Mouse (Mus musculus): ENCODE results near the gene Nova2.

DNA sequence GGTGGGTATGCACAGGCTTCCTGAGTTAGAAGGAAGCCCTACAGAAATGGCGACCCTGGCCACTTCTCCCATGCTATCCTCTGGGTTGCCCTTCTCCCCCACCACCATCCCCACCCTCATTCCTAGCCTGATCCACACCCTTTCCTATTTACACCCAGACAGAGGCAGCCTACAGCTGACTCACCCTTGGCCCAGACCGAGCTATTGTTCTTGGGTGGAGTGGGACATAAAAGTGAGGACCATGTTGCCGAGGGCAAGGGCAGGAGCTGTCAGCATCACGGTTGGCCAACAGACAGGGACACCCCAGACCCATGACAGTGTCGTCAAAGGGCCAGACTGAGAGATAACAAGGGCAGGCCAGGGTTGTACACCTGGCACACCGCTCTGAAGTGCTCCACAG lies 22.5 kb downstream of the Nova2 start:
- TF ChIP-seq CTCF (IDR thresholded peaks at IDR 0.05; ENCODE audit: low read depth): no peak
- no peak for TF ChIP-seq EP300 (optimal IDR thresholded peaks at IDR 0.05)
